Mouse (Mus musculus): ENCODE measurements at regions not wholly inside any gene's neighbourhood (a gene's known extent, or its start where the extent isn't known, plus 50 kb on each side); places are given as distances from the start of the nearest gene placed in this dataset. TPM values are rescaled to one million over a fixed set of nuclear protein-coding genes. Genes with fewer than 3 reads are reported as not detected.

Small RNAs in the stretch of these regions (microRNA-seq; reads per million reads assigned to microRNA genes)
- gene Gm25779: not detected

Measured in forebrain, embryonic 14.5 days (tissue).